Mouse (Mus musculus): ENCODE data around the gene Slc8a2.

The Slc8a2 gene

GRCm38 (mm10) chr7:16120262-16120600 is 9.4 kb upstream of the Slc8a2 start:
- DNase-seq (ENCODE audit: low spot score in 2 of 2), result no peak

- DNase-seq (ENCODE audit: low spot score in 2 of 2), result no peak
Measured at GRCm38 (mm10) chr7:16125829-16126228, 3.8 kb upstream of the Slc8a2 start.

- DNase-seq (ENCODE audit: low spot score in 2 of 2), result no peak
Measured at GRCm38 (mm10) chr7:16128344-16128743, 1.3 kb upstream of the Slc8a2 start.

- DNase-seq (ENCODE audit: low spot score in 2 of 2), result no peak
Measured at GRCm38 (mm10) chr7:16128899-16129298, 727 bp upstream of the Slc8a2 start.

GRCm38 (mm10) chr7:16129846-16130691 is 443 bp downstream of the Slc8a2 start:
- no peak for DNase-seq (ENCODE audit: low spot score in 2 of 2)

GRCm38 (mm10) chr7:16130956-16131634 is 1.5 kb downstream of the Slc8a2 start:
- no peak for DNase-seq (ENCODE audit: low spot score in 2 of 2)

- no peak for DNase-seq (ENCODE audit: low spot score in 2 of 2)
Measured at GRCm38 (mm10) chr7:16132161-16132581, 2.5 kb downstream of the Slc8a2 start.

GRCm38 (mm10) chr7:16132926-16133325 is 3.3 kb downstream of the Slc8a2 start:
- no peak for DNase-seq (ENCODE audit: low spot score in 2 of 2)

GRCm38 (mm10) chr7:16133691-16134090 is 4.1 kb downstream of the Slc8a2 start:
- DNase-seq (ENCODE audit: low spot score in 2 of 2), result no peak

GRCm38 (mm10) chr7:16134951-16135392 is 5.3 kb downstream of the Slc8a2 start:
- no peak for DNase-seq (ENCODE audit: low spot score in 2 of 2)

GRCm38 (mm10) chr7:16146489-16147410 is 17.1 kb downstream of the Slc8a2 start:
- DNase-seq (ENCODE audit: low spot score in 2 of 2), result no peak

GRCm38 (mm10) chr7:16147643-16148042 is 18.0 kb downstream of the Slc8a2 start:
- DNase-seq (ENCODE audit: low spot score in 2 of 2), result peak in 1 of 2 experiments; percentile 42

- DNase-seq (ENCODE audit: low spot score in 2 of 2), result no peak
Measured at GRCm38 (mm10) chr7:16149241-16149640, 19.6 kb downstream of the Slc8a2 start.

- no peak for DNase-seq (ENCODE audit: low spot score in 2 of 2)
Measured at GRCm38 (mm10) chr7:16150191-16151145, 20.8 kb downstream of the Slc8a2 start.

GRCm38 (mm10) chr7:16153522-16153921 is 23.9 kb downstream of the Slc8a2 start:
- peak in 1 of 2 experiments; percentile 39 for DNase-seq (ENCODE audit: low spot score in 2 of 2)

- no peak for DNase-seq (ENCODE audit: low spot score in 2 of 2)
Measured at GRCm38 (mm10) chr7:16155132-16155872, 25.7 kb downstream of the Slc8a2 start.

GRCm38 (mm10) chr7:16156105-16156714 is 26.6 kb downstream of the Slc8a2 start:
- DNase-seq (ENCODE audit: low spot score in 2 of 2), result no peak

GRCm38 (mm10) chr7:16158735-16159134 is 29.1 kb downstream of the Slc8a2 start:
- no peak for DNase-seq (ENCODE audit: low spot score in 2 of 2)

GRCm38 (mm10) chr7:16160702-16161101 is 31.1 kb downstream of the Slc8a2 start:
- no peak for DNase-seq (ENCODE audit: low spot score in 2 of 2)

GRCm38 (mm10) chr7:16161302-16161701 is 31.7 kb downstream of the Slc8a2 start:
- no peak for DNase-seq (ENCODE audit: low spot score in 2 of 2)

Measured in spleen, postnatal 14 days (tissue).